Mouse (Mus musculus) central nervous system, embryonic 18 days (tissue): ENCODE data around the gene A530016L24Rik. TPM values are rescaled to one million over a fixed set of nuclear protein-coding genes. Genes with fewer than 3 reads are reported as not detected.

Source experiments
- polyA plus RNA-seq: library from polyadenylated mRNA; depleted of rRNA; stranded (reverse); fragments of >200 nt; gene quantifications from 2 replicates; pipeline ENCODE4 v1.2.3, GENCODE M21; 2012; rRNA removed

A530016L24Rik gene
- polyA plus RNA-seq = 0.04 TPM in 1 of 2 replicates, not detected in the other

DNA sequence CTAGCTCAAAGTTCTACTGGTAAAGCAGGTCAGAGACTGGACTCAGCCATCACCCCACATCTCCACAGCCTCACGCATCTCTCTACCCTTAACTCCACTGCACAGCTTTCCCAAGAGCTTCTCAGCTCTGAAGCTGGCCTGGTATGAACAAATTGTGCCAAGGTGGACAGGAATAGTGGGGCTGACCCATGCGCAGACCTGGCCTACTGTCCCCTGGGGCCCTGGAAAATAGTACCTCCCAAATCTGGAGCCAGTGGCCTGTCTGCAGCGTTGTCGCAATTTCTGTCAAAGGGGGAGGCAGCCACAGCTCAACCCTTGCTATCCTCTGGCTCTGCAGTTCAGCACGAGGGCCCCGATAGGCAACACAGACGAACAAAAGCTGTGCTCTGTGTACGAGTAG lies at the start of gene A530016L24Rik:
TSS of gene A530016L24Rik (plus strand) at position 315 of the 400 bp plus-strand sequence.

DNA sequence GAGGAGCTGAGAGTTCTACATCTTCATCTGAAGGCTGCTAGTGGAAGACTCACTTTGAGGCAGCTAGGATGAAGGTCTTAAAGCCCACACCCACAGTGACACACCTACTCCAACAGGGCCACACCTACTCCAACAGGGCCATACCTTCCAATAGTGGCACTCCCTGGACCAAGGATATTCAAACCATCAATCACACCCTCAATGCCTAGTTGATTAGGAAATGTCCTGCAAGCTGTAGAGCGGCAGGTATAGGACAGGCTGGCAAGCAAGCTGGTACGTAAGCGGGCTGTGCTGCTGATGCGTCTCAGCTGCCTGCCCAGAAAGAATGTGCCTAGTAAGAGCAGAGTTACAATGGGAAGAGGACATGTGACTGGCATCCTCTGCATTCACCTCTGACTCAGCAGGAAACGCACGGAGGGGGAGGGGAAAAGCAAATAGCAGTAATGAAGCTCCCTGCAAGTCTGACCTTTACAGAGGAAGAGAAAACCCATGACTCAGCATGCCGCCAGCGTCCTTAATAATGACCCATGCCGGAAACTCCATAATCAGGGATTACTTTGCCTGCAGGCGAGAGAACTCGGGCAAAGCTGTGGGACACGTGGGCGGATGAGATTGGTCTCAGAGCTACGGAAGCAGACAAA lies 27.6 kb downstream of the A530016L24Rik start, which contains the start of gene Tmem179:
TSS of gene Tmem179 (minus strand) at position 51 of the 641 bp plus-strand sequence.

Other genes with a start within 250 kb of the A530016L24Rik start
- gene Tmem179, start 27.3 kb downstream of the A530016L24Rik start, polyA plus RNA-seq = 75.8 and 77.1 TPM in 2 replicates
- 9.6 and 12.4 TPM in 2 replicates for gene Inf2, start 99.3 kb downstream of the A530016L24Rik start, polyA plus RNA-seq
- 3.2 and 8.8 TPM in 2 replicates for gene Adssl1, start 130.6 kb downstream of the A530016L24Rik start, polyA plus RNA-seq
- 44.8 and 45.5 TPM in 2 replicates for gene Siva1, start 155.2 kb downstream of the A530016L24Rik start, polyA plus RNA-seq
- gene Akt1, start 185.4 kb downstream of the A530016L24Rik start, polyA plus RNA-seq = 253 and 274 TPM in 2 replicates
- 0.71 and 0.98 TPM in 2 replicates for gene Zbtb42, start 189.4 kb downstream of the A530016L24Rik start, polyA plus RNA-seq
- gene Cep170b, start 231.0 kb downstream of the A530016L24Rik start, polyA plus RNA-seq = 56.3 and 64.0 TPM in 2 replicates